Mouse (Mus musculus) left cerebral cortex, postnatal 4 days (tissue): ENCODE measurements around the gene Spata20. TPM values are rescaled to one million over a fixed set of nuclear protein-coding genes. Genes with fewer than 3 reads are reported as not detected.

ENCODE experiments used
- DNase-seq: peaks from one replicate; pipeline ENCODE4 v3.0.0-alpha.2; 2022
- intact Hi-C: fragments of 180-260 bp; cut with DNase I; formaldehyde crosslinking; loops from one replicate; pipeline ENCODE4 v1.15.1; 2025
- total RNA-seq, 2 experiments: library from RNA; stranded (reverse); gene quantifications; 2 replicates each; pipeline ENCODE4 v1.2.3; 2021

Spata20 gene
- total RNA-seq, 2 experiments from 2014 or later = 2.0 to 2.4 TPM

DNA sequence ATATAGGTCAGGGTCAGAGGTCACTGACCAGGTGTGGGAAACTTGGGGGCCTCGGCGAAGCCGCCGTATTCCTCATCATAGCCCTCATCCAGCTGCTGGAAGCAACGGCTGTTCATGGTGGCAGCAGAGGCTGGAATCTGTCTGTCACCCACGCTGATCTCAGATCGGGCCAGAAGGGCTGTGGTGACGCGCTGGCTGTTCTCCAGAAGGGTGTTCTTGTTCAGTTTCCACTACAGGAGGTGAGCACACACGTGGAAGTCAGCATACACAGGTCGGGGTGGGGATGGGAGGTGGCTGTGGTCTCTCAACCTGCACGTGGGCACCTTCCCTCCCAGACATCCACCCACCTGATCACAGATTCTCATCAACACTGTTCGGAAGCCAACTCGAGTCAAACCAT, 2.1 kb downstream of the Spata20 start:
- DNase-seq = no peak
- intact Hi-C loops = loop anchor here (10.0 kb wide), 1 partner anchor 349 kb away; no protein-coding TSS in a partner anchor

DNA sequence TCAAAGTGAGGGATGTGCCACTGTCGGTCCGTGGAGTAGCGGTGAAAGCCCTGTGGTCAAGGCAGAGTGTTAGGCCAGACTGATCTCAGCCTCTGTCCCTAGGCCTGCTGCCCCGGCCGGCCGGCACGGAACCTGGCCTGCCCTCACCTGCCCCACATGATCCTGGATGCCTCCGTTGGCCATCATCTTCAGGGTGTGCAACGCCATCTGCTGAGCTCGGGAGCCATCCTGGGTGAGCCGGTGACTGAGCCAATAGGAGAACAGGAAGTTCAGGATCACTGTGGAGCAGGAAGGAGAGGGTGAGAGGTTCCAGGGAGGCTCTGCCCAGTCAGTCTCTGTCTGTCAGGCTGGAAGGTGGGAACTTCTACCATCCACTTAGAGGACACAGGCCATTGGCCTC, 2.5 kb downstream of the Spata20 start:
- DNase-seq = no peak
- intact Hi-C loops = loop anchor here (10.0 kb wide), 1 partner anchor 349 kb away; no protein-coding TSS in a partner anchor

DNA sequence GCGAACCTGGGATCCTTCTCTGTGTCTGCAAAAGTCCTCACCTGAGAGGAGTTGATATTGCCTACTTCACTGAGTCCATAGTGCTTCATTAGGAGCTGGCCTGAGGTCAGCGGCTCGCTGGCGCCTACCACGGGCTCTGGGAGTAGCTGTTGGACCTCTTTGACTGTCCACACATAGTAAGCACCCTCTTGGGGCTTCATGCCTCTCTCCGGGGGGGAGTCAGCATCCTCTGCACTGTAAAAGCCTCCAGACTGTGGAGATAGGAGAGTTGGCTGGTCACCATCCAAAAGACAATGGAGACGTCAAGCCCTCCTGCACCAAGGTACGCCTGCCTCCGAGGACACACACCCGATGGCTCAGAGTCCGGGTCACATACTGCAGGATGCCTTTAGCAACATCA, 3.2 kb downstream of the Spata20 start:
- no peak for DNase-seq
- intact Hi-C loops = loop anchor here (10.0 kb wide), 1 partner anchor 348 kb away; no protein-coding TSS in a partner anchor

DNA sequence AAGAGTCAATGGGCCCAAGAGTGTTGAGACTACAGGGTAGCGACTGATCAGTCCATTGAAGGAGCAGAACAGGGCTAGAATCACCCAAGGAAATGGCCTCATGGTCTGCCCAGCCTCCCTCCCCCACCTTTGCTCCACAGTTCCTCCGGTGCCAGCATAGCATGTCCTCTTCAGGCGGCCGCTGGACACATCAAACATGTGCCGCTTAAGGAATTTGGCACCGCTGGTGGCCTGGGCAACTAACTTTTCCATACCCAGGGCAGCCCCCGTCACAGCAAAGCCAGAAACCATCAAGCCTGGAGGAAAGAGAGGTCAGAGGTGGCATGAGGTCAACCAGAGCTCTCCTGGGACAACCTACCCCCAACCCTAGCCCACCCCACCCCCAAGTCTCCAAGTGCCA, 4.0 kb downstream of the Spata20 start:
- intact Hi-C loops = loop anchor here (10.0 kb wide), 1 partner anchor 347 kb away; no protein-coding TSS in a partner anchor
- DNase-seq = no peak

DNA sequence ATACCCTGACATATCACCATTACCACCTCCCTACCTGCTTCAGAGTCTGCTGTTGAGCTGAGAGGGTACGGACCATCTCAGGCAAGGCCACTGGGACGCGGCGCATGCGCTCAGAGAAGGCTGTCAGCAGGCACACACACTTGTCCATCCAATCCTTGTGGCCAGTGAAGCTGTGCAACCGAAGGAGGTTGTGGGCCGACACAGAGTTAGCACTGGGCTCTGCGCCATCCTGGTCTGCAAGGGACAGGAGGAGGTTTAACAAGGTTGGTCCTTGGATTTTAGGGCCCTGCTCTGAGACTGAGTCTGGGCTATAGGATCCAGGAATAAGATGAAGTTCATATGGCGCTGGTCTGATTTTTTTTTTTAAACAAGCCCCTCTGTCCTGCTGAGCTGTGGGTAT, 5.6 kb downstream of the Spata20 start:
- intact Hi-C loops = loop anchor here (10.0 kb wide), 1 partner anchor 346 kb away; no protein-coding TSS in a partner anchor
- DNase-seq = no peak

DNA sequence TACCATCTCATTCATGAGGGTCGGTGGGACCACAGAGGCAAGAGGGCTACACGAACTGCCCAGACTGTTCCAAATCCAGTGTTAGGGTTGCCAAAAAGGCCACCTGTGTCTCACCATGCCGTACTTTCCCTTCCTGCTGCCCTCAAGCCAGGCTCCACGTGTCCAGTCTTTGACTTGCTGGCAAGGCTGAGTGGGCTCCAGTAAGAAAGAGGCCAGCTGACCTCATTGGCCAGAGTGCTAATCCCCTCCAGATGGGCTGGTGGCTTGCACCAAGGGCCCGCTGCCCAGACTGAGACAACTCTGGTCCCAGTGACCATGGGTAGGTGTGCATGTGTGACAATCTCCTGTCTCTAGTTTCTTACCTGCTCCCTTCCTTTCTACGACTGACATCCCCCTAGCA, 8.3 kb downstream of the Spata20 start:
- DNase-seq = peak; percentile 67
- intact Hi-C loops = no loop called here

DNA sequence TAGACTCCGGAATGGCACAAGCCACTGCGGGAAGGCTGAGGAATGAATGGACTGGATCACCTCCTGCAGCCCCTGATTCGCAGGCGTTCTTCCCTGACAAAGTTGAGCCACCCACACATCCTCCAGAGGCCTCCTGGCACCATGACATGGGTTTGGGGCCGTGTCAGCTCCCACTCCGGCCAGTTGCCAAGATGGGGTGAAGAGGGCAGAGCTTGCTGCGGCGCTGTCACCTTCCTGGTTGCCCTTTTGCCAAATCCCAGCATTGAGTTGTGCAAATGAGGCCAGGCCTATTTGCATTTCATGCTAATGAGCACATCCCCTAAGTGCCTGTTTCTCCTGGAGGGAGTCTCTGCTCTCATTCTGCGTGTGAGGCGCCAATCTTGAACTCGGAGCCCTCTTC, 10.3 kb downstream of the Spata20 start:
- DNase-seq = peak; percentile 43
- intact Hi-C loops = no loop called here

DNA sequence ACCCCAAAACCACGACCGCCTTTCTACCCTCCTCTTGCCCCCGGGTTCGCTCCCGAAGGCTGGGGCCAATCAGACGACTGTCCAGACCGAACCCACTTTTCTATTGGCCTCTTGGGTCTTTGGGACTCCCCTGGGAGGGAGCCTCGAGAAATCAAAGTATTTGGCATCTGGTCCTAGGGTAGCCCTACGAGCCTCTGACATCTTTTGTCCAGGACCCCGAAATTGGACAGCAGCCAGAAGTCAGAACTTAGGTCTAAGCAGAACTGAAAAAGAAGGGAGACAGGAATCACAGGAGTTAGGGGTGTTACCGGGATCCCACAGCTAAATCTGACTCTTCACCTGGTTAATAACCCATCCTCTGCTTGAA, 11.5 kb downstream of the Spata20 start:
- no peak for DNase-seq
- intact Hi-C loops = loop anchor here (5.0 kb wide), 1 partner anchor 147 kb away; the partner anchor contains the start of gene Ankrd40

DNA sequence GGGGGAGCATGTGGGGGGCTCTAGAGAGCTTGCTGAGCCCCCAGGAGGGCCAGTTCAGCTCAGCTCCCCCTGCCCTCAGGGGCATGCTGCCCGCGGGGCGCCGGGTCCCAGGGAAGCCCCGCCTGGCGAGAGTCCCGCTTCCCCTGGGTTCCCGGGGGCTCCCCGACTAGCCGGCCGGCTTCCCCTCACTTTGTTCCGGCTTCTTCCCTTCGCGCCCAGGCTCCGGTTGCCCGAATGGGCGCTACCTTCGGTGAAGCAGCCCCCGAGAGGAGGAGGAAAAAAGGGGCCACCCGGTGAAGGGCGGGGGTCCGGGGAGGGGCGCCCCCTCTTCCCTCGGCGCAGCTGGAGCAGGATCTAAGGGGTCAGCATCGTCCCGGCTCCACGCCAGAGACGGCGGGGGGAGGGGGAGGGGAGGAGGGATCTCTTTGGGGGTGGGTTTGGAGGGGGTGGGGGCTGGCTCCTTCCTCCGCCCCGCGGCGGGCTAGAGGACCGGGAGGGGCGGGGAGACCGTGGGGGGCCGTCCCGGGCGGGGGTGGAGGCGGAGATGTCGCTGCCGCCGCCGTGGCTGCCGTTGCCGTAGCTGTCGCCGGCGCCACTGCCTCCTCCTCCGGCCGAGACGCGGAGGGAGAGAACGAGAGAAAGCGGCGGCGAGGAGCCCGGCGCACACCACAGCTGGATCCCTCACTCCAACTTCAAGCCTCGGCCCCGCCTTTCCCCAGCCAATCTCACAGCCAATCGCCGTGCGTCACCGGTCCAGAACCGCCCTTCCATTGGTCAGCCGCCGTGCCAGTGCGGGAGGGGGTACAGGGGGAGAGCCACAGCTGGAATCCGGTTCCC, 12.1 kb downstream of the Spata20 start, which contains the start of gene Cacna1g:
Cacna1g (minus strand) TSS at position 492 of the 837 bp plus-strand sequence.
- intact Hi-C loops = loop anchor here (5.0 kb wide), 1 partner anchor 147 kb away; the partner anchor contains the start of gene Ankrd40
- DNase-seq = peak; percentile 81

DNA sequence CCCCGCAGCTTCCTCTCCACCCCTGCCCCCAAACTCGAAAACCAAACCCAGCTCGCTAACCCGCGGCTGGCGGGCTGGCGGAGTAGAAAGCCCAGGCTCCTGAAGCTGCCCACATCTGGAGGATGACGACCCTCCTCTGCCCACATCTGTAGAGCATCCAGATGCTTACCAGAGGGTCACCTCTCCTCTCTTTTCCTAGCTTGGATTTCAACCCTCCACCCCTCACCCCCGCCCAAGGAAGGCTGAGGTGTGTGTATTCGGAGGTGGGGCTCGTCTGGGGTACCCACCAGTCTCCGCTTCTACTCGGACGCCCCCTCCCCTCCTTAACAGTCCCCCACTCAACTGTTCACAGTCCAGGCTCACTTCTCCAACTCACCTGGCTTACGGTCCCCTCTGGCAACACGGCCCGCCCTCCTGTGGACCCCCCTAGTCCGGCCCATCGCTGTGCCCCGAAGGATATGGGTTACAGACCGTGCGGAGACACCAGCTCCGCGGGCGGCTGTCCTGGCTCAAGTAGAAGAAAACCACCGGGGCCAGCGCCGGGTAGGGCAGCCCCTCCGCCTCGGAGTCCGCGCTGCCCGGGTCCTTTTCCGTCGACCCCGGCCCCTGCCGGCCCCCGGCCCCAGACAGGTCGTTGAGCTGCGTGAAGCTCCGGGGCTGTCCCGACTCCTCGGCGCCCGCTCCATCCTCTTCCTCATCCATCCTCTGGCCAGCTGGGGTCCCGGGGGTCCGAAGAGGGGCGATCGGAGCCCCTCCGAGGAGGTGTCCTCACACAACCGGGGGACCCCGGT, 12.9 kb downstream of the Spata20 start:
- DNase-seq = no peak
- intact Hi-C loops = loop anchor here (5.0 kb wide), 1 partner anchor 146 kb away; the partner anchor contains the start of gene Ankrd40

DNA sequence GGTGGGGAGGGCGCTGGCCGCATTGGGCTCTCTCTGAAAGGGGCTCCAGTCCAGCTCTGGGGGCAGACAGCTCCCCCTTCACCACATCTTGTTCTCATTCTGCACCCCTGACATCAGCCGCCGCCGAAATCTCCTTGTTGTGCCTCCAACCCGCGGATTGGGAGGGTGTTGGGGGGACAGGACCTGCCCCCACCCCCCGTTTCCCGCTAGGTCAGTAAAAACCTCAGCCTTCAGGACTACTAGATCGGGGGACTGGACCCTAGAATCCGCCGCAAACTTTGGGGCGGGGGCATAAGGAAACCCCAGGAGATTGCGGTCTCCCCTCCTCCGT, 13.4 kb downstream of the Spata20 start:
- intact Hi-C loops = loop anchor here (5.0 kb wide), 1 partner anchor 145 kb away; the partner anchor contains the start of gene Ankrd40
- no peak for DNase-seq

DNA sequence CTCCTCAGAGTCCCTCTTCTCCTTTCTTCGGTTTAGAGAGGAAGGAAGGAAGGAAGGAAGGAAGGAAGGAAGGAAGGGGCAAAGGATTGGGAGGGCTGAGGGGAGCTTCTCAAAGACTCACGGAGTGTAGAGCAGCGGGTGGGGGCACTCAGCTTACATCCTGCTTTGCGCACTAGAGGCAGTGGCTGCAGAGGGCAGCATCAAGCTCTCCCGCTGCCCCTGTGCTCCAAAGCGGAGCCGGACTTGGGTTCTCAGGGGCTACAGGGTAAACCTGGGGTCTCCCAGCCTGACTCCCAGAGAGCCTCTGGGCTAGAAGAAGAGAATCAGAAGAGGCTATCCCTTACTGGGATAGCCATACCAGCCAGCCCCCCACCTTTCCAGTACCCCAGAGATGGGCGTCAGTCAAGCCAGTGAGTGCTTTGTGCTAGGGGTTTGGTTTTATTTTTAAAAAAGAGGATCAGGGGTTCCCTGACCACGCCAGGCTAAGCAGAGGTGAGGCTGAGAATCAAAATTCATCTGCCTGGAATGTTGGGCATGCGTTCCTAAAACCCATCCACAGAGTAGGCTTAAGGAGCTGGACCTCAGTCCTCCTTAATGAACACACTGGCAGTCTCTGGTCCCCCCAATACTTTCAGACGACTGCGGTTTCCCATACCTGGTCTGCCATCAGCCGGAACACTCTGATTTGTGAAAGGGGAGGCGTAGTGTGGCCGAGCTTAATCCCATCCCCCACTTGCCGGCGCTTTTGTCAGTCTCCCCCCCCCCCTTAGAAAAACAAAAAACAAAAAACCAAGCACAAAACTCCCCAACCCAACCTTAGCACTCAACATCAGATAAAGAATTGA, 14.0 kb downstream of the Spata20 start:
- DNase-seq = no peak
- intact Hi-C loops = loop anchor here (5.0 kb wide), 1 partner anchor 145 kb away; the partner anchor contains the start of gene Ankrd40

DNA sequence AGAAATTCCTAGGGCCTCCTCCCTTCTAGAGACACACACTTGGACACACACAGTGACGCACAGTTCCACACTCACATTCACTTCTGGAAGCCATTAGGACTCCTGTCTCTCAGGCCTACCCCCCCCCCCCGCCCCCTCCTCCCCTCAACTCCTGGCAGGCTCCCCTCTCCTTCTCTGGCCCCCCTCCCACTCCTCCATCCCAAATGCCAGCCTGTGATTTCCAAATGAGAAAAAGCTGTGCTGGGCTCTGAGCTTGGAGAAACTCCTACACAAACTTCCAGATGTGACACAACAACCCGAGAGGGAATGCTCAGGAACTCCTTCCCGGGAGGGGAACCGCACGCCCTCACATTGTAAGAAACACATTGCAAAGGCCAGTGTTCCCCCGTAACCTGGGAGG, 15.6 kb downstream of the Spata20 start:
- intact Hi-C loops = loop anchor here (5.0 kb wide), 1 partner anchor 143 kb away; the partner anchor contains the start of gene Ankrd40
- no peak for DNase-seq

DNA sequence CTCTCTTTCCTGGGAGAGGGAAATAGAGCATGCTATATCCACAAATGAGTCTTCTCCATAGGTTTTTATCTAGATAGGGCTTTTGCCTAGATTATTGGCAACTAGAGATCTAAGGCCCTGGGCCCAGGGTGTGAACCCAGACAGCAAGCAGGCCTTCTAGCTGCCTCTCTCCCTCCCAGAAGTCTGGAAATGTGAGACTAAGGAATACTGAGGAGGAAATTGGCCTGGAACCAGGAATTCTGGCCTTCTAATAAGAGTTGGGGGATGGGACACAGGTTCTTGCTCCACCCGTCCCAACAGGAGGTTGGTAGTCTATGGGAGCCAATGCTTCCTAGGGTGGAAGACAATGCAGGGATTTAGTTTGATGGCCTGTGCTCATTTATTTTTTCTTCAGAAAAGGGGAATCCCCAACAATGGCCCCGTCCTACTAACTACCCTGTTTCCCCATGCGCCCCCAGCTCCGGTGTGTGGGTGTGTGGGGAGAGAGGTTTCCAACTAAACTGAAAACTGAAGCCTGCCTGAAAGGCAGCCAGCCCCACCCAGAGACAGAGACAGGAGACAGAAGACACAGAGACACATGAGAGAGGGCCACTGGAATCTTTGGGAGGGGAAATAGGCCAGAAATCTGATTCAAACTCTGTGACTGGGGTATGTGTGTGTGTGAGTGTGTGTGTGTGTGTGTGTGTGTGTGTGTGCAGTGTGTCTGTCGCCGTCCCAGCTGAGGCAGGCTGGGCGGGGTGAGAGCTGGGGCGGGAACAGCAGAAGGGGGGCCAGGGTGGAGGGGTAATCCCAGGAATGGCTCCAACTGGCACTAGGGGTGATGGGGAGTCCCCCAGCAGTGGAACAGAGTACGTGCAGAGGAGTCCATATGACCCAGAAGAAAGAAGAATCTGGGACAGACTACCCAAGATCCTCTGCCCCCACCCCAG, 16.6 kb downstream of the Spata20 start:
- no peak for DNase-seq
- intact Hi-C loops = loop anchor here (5.0 kb wide), 2 partner anchors 73 to 142 kb away; partner anchors contain the start of gene Ankrd40

DNA sequence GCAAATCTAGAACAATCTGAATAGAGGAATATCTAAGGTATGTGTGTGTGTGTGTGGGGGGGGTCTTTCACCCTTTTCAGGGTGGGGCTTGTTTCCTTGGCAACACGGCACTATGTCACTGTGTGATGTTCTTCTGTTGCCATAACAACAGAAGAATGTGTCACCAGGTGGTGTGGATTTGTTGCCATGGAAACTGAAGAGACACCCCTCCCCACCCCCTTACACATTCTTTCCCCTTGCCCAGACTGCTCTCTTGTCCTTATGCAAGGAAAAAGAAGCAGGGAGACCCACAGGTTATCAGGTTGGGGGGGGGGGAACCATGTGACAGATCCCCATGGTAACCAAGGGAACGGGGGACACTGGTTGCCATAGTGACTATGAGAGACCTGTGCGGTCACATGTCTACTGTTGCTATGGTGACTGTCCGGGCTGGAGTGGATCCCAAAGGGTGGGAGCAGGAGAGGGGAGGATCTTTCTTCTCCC, 17.4 kb downstream of the Spata20 start:
- intact Hi-C loops = loop anchor here (5.0 kb wide), 1 partner anchor 74 kb away; no protein-coding TSS in a partner anchor
- DNase-seq = peak; percentile 88

DNA sequence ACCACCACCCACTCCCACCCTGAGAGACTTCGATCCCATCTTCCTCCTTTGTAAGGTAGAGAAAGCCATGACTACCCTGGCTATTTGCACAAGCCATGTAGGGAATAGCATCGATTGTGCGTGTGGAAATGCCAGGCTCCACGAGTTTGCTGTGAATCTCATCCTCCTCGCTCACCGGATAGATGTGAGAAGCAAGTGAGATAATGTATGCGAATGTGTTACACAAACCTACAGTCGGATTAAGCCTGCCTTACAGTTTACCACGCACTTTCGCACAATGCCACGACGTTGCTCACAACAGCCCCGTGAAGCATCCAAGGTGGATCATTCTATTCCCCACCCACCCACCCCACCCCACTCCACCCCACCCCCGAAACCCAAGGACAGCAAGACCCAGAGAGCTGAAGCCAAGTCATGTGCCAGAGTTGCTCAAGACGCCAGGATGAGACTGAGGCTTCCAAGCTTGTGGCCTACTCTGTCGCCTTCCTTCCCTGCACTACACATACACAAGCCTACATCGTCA, 19.6 kb downstream of the Spata20 start:
- intact Hi-C loops = loop anchor here (5.0 kb wide), 1 partner anchor 76 kb away; no protein-coding TSS in a partner anchor
- no peak for DNase-seq

DNA sequence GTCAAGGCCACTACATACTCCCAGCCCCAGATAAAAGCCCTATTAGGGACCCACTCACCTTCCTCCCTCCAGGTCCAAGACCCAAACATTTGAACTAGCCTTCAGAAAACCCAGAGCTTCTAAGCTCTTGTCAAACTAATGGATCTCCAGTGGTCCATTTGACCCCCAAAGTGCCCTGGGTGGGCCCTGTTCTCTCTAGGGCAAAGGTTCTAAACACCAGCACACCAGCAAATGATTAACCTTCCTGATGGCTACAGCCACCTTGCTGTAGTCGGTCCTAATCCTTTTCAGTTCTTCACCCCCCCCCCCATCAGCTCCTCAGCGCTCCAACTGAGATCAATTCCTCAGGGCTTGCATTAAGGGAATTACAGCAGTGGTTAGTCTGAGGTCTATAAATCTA, 21.8 kb downstream of the Spata20 start:
- intact Hi-C loops = no loop called here

DNA sequence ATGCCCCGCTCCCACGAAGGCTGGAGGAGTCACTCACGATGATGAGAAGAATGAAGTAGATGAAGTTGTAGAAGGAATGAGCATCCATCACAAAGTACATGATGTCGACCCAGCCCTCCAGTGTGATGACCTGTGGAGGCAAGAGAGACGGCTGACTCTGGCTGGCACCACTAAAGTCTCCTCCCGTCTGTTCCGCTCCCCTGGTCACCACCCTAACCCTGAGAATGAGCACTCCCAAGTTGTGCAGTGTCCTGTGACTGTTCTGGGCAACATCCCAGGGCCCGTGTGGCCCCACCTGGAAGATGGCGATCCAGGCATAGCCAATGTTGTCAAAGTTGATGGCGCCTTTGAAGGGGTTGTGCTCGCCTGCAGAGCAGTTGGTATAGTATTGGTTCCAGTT, 24.1 kb downstream of the Spata20 start:
- intact Hi-C loops = no loop called here

More for the DNA sequence above, 21.8 kb downstream of the Spata20 start:
- no peak for DNase-seq

DNA sequence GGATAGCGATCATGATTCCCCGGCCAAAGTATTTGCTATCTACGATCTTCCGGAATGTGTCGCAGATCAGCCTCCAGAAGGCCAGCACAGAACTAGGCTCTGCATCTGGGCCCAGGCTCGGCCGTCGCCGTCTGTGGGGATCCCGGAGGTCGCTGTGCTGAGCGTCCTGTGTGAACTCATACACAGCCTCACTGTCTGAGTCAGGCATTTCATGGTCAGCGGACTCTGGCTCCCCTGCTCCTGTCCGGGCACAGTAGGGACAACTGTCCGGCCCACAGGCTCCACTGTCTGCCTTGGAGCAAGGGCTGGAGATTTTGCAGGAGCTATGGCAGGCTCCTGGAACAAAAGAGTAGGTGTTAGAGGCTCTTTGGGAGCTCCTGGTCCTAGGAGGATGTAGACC, 29.0 kb downstream of the Spata20 start:
- intact Hi-C loops = no loop called here

More for the DNA sequence above, 24.1 kb downstream of the Spata20 start:
- DNase-seq = no peak

More for the DNA sequence above, 29.0 kb downstream of the Spata20 start:
- no peak for DNase-seq
